Mouse (Mus musculus): ENCODE results near the gene Gm21970. TPM values are rescaled to one million over a fixed set of nuclear protein-coding genes. Genes with fewer than 3 reads are reported as not detected.

Gene Gm21970
- total RNA-seq, 2 experiments from 2014 or later = not detected

DNA sequence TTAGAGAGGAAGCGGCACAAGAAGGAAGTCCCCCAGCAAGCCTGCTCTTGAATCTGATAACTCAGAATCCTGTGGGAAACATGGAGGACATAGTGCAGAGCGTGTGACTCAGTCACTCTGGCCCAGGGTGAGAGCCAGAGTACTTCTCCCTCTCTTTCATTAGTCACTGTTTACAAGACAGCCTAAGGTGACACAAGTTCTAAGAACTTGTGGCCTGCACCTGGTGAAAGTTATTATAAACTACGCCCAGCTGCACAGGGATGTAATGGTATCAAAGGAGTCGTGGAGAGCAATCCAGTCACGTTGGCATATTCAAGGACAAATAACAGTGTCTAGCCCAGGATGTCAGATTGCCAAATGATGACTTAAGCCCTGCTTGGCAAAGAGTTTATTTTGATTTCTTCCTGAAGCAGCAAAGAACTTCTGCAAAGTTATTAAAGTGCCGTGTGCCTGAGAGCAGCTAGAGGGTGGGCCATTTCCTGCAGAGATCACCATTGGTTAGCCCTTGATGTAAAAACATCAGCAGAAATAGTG, 60.9 kb downstream of the Gm21970 start:
- intact Hi-C loops (cut with DNase I) = no loop called here
- peak in 1 of 2 experiments; percentile 50 for DNase-seq

DNA sequence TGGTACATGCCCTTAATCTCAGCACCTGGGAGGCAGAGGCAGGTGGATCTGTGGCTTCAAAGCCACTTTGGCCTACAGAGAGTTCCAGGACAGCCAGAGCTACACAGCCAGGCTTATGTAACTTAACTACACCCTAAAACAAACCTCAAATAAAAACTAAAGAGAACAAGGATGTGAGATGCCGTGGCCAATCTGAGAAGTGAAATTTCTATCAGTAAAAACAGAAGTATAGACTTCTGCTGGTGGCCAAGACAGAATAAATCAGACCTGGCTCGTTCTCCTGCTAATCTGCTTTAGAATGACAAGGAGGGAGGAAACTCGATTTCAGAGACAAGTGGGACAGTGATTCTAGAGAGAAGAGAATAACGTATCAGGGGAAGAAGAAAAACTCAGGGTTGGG, 64.3 kb downstream of the Gm21970 start:
- no peak for DNase-seq
- intact Hi-C loops (cut with DNase I) = no loop called here

DNA sequence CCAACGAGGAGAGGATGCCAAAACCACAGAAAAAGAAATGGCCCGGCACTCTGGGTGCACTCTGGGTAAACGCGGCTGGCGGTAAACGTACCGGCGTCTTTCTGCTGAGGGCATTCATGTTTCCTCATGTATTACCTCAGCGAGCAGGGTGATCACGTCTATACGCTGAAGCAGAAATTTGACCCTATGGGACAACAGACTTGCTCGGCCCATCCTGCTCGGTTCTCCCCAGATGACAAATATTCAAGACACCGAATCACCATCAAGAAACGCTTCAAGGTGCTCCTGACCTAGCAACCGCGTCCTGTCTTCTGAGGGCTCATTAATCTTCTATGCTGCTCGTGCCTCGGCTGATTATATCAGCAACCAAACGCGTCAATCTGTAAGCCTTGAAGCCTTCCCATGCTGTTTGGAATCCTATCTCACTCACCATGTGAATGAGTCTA, 66.8 kb downstream of the Gm21970 start:
- DNase-seq = no peak
- intact Hi-C loops (cut with DNase I) = no loop called here

DNA sequence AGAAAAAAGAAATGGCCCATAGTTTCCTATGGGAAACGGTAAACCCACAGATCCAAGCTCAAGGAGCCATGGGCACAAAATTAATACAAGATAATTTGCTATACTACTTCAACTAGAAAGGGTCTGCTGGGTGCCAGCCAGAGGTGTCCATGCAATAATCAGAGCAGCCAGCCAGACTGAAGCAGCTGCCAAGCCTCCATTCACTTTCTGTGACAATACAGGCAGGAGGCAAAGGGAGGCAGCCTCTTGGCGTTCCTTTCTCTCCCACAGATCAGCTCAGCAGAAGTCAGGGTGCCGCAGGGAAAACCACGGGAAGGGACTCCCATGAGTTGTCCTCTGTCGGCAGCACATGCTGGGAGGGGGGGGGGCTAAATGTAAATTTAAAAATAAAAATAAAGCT, 67.5 kb downstream of the Gm21970 start:
- intact Hi-C loops (cut with DNase I) = no loop called here
- DNase-seq = peak; percentile 36 to 54

DNA sequence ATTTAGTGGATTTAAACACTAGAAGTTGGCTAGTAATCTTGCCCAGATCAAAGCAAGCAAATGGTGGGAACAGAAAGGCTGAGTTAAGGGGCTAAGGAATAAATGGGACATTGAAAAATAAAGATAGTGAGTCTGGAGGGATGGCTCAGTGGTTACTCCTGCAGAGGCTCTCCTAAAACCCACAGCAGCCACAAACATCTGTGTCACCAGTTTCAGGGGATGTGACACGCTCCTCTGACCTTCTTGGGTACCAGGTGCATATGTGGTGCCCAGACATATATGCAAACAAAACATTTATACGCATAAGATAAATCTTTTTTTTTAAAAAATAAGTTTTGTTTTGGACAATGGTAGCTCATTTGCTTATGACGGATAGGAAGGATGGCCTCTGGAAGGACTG, 67.9 kb downstream of the Gm21970 start:
- intact Hi-C loops (cut with DNase I) = no loop called here
- DNase-seq = no peak

DNA sequence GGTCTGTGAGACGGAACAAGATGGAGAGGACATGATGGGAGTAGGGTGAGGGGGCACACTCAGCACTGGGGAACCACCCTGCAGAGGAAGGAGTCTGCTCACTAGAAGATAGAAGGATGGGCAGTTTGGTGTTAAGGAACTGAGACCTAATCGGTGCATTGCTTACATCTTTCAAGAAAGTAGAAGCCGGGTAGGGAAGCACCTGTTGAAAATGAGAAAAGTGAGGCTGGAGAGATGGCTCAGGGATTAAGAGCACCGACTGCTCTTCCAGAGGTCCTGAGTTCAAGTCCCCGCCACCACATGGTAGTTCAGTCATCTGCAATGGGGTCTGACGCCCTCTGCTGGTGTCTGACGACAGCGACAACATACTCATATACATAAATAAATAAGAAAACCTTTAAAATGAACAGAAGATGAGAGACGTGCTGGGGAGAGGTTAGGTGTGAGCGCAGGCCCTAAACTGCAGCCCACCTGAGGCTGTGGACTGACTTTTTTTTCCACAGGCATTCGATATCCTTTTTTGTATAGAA, 68.4 kb downstream of the Gm21970 start:
- no peak for DNase-seq
- intact Hi-C loops (cut with DNase I) = no loop called here

DNA sequence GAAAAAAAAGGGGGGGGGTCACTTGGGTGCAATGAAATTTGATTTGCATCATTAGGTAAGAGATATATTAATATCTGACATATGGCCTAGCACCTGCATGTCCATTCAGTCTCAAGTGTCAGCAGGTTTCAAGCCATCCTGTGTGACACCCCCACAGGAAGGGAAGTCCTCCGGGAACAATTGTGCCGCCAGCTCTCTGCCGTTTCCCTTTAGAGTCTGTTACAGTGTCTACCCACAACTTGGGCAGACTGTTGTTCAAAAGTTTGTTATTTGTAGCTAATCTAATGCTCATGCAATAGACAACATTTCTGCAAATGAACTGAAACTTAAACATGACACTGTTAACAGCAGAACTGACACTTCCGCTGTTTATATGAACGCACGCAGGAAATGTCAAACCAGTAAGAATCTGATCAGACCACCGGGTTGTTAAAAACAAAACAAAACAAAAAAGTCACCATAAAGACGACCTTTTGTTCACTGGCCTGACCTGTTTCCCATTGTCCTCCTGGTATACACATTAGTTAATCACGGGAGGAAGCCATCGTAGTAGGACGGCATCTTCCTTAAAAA, 69.6 kb downstream of the Gm21970 start:
- DNase-seq = peak in 1 of 2 experiments; percentile 38
- intact Hi-C loops (cut with DNase I) = no loop called here

DNA sequence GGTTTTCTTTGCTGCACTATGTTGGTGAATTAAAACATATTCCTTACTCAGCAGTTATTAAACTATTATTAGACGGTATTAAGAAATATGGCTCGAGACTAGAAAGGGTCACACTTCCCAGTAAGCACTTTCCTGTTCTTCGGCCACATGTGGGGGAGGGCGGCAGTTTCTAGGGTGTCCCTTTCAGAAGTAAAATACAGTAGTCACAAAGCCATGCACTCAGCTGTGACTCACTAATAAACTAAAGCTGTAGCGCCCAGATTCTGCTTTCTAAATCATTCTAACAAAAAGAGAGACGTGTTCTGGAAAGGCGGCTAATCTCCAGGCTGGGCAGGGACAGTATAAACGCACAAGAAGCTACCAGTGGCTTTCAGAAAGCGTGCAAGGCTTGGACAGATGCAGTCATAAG, 70.3 kb downstream of the Gm21970 start:
- DNase-seq = no peak
- intact Hi-C loops (cut with DNase I) = no loop called here

DNA sequence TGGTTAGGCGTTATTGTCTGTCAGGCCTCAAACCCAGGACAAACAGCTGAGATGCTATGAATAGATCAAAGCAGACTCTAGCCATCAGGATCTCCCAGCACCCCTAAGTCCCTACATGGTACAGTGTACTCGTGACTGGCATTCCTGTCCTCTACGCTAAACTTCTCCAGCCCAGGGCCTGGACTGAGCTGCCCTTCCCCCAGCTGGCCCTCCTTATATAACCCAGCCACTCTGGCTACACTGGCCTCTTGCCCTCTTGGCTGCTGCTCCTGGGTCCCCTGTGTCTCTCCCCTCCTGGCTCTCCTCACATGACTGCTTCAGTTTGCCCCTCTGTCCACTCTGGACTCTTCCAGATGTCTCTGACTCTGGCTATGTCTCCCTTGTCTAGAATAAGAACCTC, 71.1 kb downstream of the Gm21970 start:
- intact Hi-C loops (cut with DNase I) = no loop called here

DNA sequence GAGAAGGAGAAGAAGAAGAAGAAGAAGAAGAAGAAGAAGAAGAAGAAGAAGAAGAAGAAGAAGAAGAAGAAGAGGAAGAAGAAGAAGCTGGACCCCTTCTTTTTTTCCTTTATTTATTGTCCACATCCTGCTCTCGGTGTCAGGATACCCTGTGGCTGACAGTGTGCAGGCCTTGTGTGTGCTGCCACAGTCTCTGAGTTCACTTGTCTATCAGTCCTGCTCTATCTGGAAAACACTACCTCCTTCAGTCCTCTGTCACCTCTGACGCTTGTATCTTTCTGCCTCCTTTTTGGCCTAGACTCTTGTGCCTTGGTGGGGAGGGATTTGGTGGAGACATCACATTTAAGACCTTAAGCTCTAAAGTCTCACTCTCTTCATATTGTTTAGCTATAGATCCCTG, 71.9 kb downstream of the Gm21970 start:
- no peak for DNase-seq
- intact Hi-C loops (cut with DNase I) = no loop called here

More for the DNA sequence above, 71.1 kb downstream of the Gm21970 start:
- DNase-seq = peak; percentile 36 to 55

DNA sequence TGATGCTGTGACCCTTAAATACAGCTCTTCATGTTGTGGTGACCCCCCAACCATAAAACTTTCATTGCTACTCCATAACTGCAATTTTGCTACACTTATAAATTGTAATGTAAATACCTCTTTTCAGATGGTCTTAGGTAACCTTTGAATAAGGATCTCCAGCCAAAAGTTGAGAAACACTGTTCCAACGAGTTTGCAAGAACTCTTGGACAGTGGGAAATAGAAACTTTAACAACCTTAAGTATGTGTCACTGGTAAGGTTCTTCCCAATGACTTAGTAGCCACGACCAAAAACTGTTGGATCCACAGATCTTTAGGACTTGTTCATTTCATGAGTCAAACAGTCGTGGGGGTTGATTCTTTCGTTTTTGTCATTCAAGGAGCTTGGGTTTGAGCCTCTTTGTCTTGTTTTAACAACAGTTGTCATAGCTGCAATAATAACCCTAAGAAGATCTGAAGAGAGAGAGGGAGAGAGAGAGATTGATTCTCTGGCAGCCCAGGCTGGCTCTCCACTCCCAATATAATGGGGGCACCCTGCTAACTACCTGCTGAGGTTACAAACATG, 72.4 kb downstream of the Gm21970 start:
- DNase-seq = no peak
- intact Hi-C loops (cut with DNase I) = no loop called here

DNA sequence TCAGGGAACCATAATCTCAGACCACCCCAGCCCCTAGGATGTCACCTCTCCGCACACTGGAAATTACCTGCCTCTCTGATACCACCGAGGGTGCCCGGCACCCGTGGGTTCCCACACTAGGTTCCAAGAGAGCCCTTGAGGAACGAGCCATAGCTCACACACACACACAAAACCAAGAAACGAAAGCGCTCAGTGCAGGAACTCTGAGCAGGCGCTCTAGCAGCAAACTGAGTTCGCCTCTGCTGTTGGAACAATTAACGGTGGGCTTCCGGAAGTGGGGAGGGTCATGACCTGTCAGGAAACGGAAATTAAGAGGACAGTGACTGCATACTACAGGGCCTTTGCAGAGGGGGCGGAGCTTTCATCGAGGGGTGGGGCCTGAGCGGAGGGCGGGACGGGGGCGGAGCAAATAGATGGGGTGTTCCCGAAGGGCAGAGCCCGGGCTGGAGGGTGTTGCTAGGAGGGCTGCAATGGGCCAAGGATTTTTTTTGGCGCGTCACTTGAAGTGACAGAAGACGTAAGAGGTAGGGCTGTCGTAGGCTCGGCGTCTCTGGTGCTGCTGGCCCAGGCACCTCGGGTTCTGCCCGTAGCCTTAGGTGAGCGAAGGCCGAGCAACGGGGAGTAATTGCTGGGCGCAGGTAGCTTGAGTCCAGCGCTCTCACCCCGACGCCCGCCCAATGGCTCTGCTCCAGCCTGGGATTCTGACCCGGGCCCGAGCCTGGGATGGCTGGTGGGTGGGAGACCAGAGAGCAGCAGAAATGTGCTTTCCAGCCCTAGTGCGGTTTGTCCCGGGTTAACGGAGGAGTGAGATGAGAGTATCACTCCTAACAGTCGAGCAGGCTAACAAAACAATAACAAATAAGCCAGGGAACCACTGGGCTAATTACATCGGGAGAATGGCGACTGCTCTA, 73.3 kb downstream of the Gm21970 start:
- intact Hi-C loops (cut with DNase I) = no loop called here
- DNase-seq = peak; percentile 87 to 90

DNA sequence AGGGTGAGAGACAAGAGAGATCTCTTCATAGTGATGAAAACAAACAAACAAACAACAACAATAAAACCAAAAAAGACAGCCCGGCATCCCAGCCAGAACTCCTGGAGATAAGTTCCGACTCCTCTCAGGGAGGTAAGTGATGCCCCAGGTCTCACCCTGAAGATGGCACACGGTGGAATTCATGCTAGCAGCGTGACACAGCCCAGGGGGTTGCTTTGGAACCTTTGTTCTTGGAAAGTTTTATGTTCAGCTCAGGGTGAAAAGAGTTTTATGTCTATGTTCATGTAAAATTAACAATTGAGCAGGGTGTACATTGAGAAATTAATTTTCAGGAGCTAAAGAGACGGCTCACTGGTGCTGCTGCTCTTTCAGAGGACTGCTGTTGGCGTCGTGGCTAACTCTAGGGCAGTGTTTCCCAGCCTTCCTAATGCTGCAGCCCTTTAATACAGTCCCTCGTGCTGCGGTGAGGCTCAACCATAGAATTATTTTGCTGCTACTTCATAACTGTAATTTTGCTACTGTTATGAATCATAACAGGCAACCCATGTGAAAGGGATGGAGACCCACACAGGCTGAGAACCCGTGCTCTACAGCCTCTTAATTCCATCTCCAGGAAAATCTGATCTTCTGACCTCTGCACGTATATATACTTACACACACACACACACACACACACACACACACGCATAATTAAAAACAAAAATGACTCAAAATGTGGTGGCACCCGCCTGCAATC, 74.2 kb downstream of the Gm21970 start:
- DNase-seq = no peak
- intact Hi-C loops (cut with DNase I) = loop anchor here (2.0 kb wide), 1 partner anchor 19 kb away; the partner anchor contains the start of gene Ifnar1

DNA sequence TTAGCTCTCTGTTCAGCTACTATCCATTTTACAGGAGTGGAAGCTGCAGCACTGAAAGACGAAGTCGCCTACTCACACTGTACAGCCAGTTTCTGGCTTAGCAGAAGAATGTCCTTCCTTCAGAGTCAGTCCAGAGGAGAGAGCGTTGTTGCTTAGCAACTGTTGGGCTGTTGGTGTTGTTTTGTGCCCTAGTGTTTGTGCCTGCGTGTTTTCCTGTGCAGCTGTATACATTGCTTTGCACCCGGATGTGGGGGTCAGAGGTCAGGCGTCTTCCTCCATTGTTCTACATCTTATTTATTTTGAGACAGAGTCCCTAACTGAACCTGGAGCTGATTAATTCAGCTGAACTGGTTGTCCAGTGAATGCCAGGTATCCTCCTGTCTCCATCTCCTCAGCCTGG, 75.0 kb downstream of the Gm21970 start:
- intact Hi-C loops (cut with DNase I) = loop anchor here (2.0 kb wide), 1 partner anchor 18 kb away; the partner anchor contains the start of gene Ifnar1
- DNase-seq = peak; percentile 33 to 36

Other genes starting within 250 kb of the Gm21970 start
- gene Olig2, start 166.3 kb upstream of the Gm21970 start, total RNA-seq (2021) = not detected
- gene Olig1, start 121.9 kb upstream of the Gm21970 start, total RNA-seq (2021) = not detected
- 10 to 100 TPM; 32.9 to 33.2 TPM for gene Ifnar2, start 18.9 kb upstream of the Gm21970 start, total RNA-seq (2021)
- gene Il10rb, start 14.4 kb downstream of the Gm21970 start, total RNA-seq (2021) = 10 to 100 TPM; 86.4 to 94.7 TPM
- gene Ifnar1, start 93.5 kb downstream of the Gm21970 start, total RNA-seq (2021) = 10 to 100 TPM; 36.6 to 42.0 TPM
- 100 to 1,000 TPM; 125 to 142 TPM for gene Ifngr2, start 155.4 kb downstream of the Gm21970 start, total RNA-seq (2021)
- 10 to 100 TPM; 65.1 to 65.2 TPM for gene Tmem50b, start 206.1 kb downstream of the Gm21970 start, total RNA-seq (2021)
- 10 to 100 TPM; 16.0 to 16.7 TPM for gene Dnajc28, start 227.3 kb downstream of the Gm21970 start, total RNA-seq (2021)

Data from heart, postnatal 14 days (tissue).